Mouse (Mus musculus): ENCODE data around the gene Plpp6.

Plpp6 gene

DNA sequence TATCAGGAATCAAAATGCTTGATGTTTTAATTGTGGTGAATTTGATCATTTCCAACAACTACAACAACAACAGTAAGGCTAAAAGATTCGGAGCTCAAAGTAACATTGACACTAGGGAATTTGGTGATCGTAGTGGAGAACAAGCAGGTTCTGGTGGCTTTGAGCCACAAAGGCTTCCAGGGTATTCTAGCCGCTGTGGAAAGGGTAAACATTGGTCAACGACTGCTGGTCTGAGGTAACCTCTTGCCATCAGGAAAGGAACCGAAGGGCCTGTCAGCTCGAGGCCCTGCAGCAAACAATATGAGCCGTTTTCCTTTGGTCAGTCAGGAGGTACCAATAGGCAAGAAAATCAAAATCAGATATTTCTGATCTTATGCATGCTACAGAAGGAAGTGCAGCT, 18.9 kb downstream of the Plpp6 start:
- DNase-seq (ENCODE audit: low read depth, low spot score) = no peak

DNA sequence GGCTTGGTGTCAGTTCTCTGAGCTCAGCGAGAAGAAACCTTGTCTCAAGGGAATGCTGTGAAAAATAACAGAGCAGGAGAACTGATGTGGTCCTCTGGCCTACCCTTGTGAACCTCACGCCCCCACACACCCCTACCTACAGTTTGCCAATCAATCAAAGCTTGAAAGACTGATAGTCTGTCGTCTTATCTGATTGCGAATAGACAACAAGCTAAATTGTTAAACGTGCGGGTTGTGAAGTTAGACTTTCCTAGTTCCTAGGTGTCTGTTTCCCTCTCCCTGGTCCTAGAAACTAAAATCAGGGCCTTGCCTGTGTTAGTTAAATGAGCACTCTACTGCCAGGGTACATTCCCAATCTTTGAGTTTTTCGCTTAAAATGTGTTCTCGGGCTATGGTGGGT, 25.8 kb downstream of the Plpp6 start:
- no peak for DNase-seq (ENCODE audit: low read depth, low spot score)

DNA sequence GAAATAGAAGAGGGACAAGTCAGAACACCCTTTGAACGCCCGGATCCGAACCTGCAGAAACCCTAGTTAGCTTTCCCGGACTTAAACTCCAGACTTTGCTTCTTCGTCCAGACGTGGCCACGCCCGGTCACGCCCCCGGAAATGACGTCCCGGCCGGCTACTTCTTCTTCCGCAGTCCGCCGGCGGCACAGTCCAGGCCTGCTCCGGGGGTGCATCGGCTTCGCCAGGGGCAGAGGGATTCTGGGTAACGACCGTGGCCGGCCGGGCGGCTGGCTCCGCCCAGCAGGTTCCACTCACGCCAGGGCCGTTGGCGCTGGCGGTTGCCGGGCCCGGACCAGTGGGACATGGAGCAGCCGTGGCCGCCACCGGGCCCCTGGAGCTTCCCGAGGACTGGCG, 26.4 kb downstream of the Plpp6 start, which contains the start of gene Cdc37l1:
Gene Cdc37l1 (plus strand): TSS at position 159 of the 396 bp plus-strand sequence.
- peak; percentile 97 for DNase-seq (ENCODE audit: low read depth, low spot score)

DNA sequence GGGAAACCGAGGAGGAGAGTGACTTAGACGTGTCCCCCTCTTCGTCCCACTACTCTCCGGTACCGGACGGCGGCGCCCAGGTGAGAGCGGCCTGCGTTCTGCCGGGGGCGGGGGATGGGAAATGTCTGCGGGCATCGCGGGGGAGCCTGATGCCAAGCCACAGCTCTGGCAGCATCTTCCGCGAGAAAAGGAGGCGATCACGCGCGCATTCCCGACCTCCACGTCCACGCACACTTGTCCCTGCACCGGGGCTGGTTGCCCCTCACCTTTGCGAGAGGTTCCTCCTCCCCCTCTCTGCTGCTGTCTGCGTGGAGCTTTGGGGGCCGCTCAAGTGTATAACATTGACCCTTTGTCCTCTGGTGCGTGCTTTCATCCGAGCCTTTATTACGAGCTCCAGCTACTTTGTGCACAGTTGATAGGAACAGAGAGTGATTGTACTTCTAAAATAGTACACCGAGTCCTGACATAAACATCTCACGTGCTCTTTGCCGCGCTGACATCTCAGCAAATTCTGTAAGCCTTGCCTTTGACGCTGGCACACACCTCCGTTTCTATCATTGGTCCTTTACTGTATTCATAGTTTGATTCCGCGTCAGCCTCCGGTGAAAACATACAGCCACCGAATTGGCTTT, 27.0 kb downstream of the Plpp6 start:
- DNase-seq (ENCODE audit: low read depth, low spot score) = peak; percentile 40

DNA sequence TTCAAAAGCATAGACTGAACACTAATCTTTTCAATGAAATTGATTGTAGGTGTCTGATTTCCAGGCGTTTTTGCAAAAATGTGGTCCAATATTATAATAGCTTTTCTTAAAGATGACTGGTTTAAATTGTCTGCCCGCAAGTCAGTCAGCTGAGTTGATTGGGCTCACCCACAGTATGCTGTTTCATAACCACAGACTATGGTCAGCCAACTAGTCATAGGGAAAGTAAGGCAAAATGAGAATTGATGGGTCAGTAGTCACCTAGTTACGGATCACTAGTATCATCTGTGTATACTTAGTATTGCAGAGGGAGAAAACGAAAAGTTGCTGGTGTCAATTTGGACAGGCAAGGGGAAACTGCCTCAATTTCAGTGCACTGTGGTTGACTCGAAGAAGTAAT, 27.6 kb downstream of the Plpp6 start:
- DNase-seq (ENCODE audit: low read depth, low spot score) = no peak

DNA sequence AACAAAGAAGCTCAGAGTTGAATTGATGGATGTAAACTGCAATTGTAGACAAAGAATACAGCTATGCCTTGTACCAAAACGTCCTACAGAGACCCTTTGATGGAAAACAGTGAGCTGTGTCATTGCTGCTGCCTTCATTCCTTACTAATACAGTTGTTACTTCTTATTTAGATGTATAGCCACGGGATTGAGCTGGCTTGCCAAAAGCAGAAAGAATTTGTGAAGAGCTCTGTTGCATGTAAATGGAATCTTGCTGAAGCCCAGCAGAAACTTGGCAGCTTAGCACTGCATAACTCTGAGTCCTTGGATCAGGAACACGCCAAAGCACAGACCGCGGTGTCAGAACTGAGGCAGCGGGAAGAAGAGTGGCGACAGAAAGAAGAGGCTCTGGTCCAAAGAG, 31.1 kb downstream of the Plpp6 start:
- DNase-seq (ENCODE audit: low read depth, low spot score) = peak; percentile 37

DNA sequence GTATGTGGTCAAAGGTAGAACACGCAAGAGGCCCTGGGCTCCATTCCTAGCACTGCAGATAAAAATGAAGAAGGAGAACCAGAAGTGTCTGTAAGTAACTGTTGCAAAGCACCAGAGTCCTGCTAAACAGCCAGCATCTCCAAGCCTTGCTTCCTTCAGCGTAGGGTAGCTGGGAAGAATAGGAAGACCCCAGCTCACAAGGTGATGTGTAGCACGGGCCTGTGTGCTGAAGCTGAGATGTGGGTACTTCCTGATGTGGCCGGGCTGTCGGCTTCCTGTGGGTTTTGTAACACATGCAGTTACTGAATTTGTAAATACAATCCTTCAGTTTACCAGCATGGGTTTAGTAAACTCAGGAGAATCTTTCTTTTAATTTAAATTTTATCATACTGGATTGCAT, 31.6 kb downstream of the Plpp6 start:
- DNase-seq (ENCODE audit: low read depth, low spot score) = no peak

DNA sequence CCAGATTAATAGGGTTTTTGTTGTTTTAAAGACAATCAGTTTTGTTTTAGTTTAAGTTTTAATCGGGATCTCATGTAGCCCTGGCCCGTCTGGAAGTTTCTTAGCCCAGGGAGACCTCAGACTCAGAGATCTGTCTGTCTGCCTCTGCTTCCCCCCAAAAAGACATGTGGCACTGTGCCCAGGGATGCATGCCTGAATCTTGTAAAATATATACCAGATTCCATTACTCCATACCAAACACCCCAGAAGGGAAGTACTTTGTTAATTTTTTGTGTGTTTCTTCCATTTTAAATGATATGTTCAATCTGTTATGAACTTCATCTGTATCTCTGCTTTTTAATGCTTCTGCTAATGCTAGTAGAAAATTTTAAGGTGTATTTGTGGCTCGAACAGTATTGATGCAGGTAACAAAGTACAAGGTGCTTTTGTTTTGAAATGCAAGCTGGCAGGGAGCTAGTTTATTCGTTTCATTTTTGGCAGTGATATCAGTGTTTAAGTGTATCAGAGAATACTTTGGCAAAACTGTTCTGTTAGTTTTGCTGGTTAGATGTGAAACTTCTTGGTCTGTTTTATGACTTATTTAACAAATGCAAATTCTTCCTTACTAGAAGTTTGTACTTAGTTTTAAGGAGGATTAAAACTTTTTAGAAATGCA, 34.4 kb downstream of the Plpp6 start:
- no peak for DNase-seq (ENCODE audit: low read depth, low spot score)

DNA sequence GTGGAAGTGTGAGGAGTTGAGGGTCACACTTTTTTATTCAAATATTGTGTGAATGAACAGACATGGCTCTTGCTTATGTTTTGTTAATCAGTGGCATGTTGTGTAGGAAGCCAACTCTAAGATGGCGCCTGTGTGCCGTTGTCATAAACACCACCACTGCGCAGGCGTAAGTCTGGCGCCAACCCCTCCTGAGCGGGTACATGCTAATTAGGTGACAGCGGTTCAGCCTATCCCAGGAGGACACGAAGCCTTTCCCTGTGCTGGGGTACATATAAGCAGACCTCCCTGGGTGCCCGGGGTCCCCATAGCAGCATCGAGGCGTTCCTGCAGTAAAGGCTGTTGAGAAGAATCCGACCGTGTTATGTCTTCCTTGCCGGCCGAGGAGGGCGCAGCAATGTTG, 36.6 kb downstream of the Plpp6 start:
- DNase-seq (ENCODE audit: low read depth, low spot score) = peak; percentile 46

DNA sequence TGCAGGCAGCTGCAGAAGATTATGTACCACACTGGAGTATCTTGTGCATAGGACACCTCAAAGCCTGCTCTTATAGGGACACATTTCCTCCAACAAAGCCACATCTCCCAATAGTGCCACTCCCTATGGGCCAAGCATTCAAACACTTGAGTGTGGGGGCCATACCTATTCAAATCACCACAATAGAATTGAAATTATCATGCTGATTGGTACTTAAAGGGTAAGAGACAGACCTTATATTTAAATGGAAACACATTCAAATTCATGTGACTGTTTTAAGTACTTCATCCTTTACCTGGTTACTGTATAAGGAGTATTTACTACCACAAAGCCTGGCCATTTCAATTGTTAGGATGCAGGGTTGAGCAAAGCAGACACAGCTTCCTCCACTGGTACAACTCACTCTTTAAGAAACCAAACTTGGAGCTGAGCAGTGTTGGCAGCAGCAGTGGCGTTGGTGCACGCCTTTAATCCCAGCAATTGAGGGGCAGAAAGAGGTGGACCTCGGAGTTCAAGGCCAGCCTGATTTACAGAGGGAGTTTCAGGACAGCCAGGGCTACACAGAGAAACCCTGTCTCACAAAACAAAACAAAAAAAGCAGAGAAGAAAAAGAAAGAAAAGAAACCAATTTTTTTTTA, 44.4 kb downstream of the Plpp6 start:
- DNase-seq (ENCODE audit: low read depth, low spot score) = peak; percentile 96

DNA sequence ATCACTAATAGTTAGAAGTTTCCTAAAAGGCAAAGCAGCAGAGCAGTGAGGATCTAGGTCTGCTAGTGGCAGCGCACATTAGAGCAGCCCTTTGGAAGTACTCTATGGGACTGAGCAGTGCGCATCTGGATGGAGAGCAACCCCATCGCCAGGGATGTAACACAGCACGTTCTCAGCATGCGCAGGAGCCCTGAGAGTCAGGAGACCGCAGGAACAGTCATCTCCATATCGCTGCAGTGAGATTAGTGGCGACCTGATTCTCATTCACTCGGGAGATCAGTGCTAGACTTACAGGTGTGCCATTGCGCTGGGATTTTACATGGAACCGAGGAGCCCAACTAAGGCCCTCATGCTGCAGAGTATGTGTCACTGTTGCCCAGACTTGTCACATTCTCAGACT, 45.3 kb downstream of the Plpp6 start:
- DNase-seq (ENCODE audit: low read depth, low spot score) = peak; percentile 70

DNA sequence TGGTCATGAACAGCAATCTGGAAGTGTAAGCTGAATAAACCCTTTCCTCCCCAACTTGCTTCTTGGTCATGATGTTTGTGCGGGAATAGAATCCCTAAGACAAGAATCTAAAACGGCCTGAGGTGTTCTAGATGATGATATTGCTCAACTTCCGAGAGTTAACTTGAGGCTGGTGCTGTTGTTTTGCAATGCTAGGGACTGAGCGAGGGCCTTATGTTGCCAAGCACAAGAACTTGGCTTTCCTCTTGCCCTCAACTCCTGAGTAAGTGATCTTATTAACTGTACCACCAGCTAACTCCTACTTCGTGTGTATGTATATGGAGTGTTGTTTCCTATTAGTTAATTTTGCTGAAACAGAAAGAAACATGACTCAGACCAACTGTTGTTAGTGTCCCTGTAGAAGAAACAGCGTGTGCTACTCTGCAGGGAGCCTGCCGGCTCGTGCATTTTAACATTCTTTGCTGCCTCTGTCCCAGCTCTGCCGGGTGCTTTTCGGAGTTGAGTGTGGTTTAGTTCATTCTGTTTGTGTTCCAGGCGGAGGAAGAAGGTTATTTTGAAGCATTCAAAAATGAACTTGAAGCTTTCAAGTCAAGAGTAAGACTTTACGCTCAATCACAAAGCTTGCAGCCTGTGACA, 47.7 kb downstream of the Plpp6 start:
- DNase-seq (ENCODE audit: low read depth, low spot score) = peak; percentile 38

DNA sequence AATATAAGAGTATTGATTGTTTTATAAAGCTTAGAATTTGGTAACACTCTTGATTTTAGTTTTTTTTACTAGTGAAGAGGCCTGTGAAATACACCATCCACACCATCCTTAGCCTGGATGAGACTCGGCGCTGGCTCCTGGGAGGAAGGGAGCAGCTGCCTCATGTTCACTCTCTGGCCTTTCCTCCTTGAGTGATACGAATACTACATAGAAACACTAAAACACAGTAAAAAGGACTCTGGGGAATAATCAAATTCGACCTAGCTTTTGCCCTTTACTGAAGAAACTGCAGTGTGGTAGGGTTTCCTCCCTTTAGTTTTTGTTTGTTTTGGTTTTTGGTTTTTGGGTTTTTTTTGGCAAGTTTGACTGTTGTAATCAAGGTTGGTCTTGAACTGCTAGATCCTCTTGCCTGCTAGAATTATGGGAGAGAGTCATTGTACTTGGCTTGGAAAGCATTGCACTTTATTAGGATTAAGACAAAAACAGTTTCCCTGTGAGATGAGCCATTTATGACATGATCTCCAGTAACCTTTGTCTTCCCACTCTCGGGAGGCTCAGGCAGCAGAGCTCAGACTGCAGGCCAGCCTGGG, 50.8 kb downstream of the Plpp6 start:
- no peak for DNase-seq (ENCODE audit: low read depth, low spot score)

DNA sequence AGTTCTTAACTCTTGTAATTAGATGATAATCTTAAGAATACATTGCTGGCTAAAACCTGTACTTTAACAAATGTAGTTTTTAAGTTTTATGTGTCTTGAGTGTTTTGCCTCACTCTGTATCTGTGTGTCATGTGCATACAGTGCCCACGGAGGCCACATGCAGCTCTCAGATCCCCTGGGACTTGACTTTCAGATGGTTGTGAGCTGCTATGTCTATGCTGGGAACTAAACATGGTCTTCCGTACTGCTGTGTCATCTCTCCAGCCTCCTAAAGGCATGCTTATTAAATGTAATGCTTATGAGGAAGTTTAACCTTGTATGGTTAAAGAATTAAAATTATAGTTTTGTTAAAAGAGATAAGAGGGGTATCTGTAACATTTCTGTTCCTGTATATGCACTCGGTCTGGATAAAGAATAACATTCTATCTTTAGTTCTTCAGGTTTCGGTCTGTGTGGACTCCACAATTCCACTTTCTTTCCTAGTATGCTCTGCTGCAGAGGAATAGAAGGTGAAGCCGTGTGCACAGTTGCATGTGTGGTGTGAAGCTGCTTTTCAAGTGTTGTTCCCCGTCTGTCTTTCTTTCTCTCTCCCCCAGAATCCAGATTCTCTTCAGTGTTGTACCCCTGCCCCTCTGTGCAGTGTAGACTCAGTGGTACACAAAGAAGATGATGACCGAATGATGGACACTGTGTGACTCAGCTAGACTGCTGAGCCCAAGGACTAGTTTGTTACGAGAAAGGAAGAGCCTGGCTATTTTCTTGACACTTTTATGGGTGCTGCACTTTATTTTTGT, 51.9 kb downstream of the Plpp6 start:
- DNase-seq (ENCODE audit: low read depth, low spot score) = no peak

DNA sequence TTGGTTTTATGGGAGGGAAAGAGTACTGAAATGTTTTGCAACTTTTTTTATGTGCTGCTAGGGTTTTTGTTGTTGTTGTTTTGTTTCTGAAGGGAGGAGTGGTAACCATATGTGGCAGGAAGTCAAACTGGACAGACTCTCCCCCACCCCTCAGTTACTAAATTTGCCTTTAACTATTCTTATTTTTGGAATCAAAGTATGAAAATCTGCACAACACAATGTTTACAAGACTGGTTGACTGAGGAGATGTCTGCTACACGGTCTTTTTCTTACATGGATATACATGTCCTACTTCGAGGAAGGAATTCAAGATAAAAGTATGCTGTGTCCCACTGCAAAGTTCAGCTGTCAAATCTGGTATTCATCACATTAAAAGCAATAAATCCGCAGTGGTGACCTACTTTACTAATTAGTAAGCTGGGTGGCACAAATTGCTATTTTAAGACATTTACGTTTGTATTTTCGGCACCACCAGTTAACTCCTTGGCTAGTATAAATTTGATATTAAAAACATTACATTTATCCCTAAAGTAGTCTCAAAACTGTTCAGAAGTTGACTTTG, 52.5 kb downstream of the Plpp6 start:
- DNase-seq (ENCODE audit: low read depth, low spot score) = no peak

All from ZHBTc4 (cell line).